Mouse (Mus musculus): ENCODE results near the gene Rinl. TPM values are rescaled to one million over a fixed set of nuclear protein-coding genes. Genes with fewer than 3 reads are reported as not detected.

Rinl gene
- polyA plus RNA-seq, 1 experiment: 0.09 TPM

GRCm38 (mm10) chr7:28822993-28823903 is 34.5 kb downstream of the Rinl start:
- peaks cover 47% of the 10 kb centered on the region for H3K36me3 ChIP-seq (ENCODE audit: control insufficient read depth, insufficient read depth)
- peaks cover 9% of the 10 kb centered on the region for H3K79me2 ChIP-seq (ENCODE audit: control insufficient read depth, insufficient read depth)

DNA sequence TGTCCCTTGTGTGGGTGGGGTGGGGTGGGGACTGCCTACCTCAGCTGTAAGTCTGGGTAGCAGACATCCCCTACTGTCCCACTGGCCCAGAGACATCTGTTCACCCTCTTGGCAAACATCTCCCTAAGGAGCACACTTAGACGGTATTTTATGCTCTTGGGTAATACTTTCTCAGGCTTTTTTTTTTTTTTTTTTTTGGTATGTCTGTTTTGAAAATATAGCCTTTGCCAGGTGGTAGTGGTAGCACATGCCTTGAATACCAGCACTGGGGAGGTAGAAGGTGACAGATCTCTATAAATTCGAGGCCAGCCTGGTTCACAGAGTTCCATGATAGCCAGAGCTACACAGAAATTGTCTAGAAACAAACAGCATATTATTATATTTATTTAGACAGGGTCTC is 35.2 kb downstream of the Rinl start:
- Histone ChIP-seq H3ac (ENCODE audit: control insufficient read depth, insufficient read length, low read depth) (no peak overlapping the region), H3K79me3 (ENCODE audit: low read depth) (peaks cover 4% of the 10 kb centered on the region), H3K4me3 (ENCODE audit: insufficient read depth, poor library complexity, severe bottlenecking) (no peak overlapping the region), H3K27me3 (ENCODE audit: control insufficient read depth, insufficient read depth, insufficient read length) (no peaks in the 10 kb centered on the region), H3K36me3 (ENCODE audit: control insufficient read depth, insufficient read depth) (peaks cover 42% of the 10 kb centered on the region), H3K79me2 (ENCODE audit: control insufficient read depth, insufficient read depth) (peaks cover 2% of the 10 kb centered on the region)
- no peak for TF ChIP-seq MYOG (IDR thresholded peaks at IDR 0.05; ENCODE audit: control insufficient read depth, extremely low read depth, insufficient read length)
- no peak for TF ChIP-seq MAX (IDR thresholded peaks at IDR 0.05)
- TF ChIP-seq CEBPB (IDR thresholded peaks at IDR 0.05; ENCODE audit: low read depth): no peak
- TF ChIP-seq CTCF (IDR thresholded peaks at IDR 0.05; ENCODE audit: control insufficient read depth, insufficient read depth, insufficient read length): no peak
- no peak for TF ChIP-seq USF1 (IDR thresholded peaks at IDR 0.05; ENCODE audit: low read depth)
- TF ChIP-seq FOSL1 (IDR thresholded peaks at IDR 0.05; ENCODE audit: insufficient read depth, low read length, poor library complexity, severe bottlenecking): no peak
- TF ChIP-seq MYOD1 (IDR thresholded peaks at IDR 0.05; ENCODE audit: control insufficient read depth, insufficient read length, low read depth): no peak

More at GRCm38 (mm10) chr7:28822993-28823903, 34.5 kb downstream of the Rinl start:
- H3K79me3 ChIP-seq (ENCODE audit: low read depth): peaks cover 8% of the 10 kb centered on the region
- no peak overlapping the region for H3ac ChIP-seq (ENCODE audit: control insufficient read depth, insufficient read length, low read depth)
- TF ChIP-seq FOSL1 (IDR thresholded peaks at IDR 0.05; ENCODE audit: insufficient read depth, low read length, poor library complexity, severe bottlenecking) (no peak), MYOG (IDR thresholded peaks at IDR 0.05; ENCODE audit: control insufficient read depth, extremely low read depth, insufficient read length) (no peak), CEBPB (IDR thresholded peaks at IDR 0.05; ENCODE audit: low read depth) (no peak), CTCF (IDR thresholded peaks at IDR 0.05; ENCODE audit: control insufficient read depth, insufficient read depth, insufficient read length) (no peak), USF1 (IDR thresholded peaks at IDR 0.05; ENCODE audit: low read depth) (no peak), MAX (IDR thresholded peaks at IDR 0.05) (no peak), MYOD1 (IDR thresholded peaks at IDR 0.05; ENCODE audit: control insufficient read depth, insufficient read length, low read depth) (no peak)
- no peaks in the 10 kb centered on the region for H3K27me3 ChIP-seq (ENCODE audit: control insufficient read depth, insufficient read depth, insufficient read length)
- H3K4me3 ChIP-seq (ENCODE audit: insufficient read depth, poor library complexity, severe bottlenecking): no peak overlapping the region

GRCm38 (mm10) chr7:28824941-28825685 is 36.3 kb downstream of the Rinl start, which contains the start of gene Ech1:
TSS of gene Ech1 (plus strand) at chr7:28825217.
- H3K79me2 ChIP-seq (ENCODE audit: control insufficient read depth, insufficient read depth): no peaks in the 10 kb centered on the region
- peaks cover 34% of the 10 kb centered on the region for H3K36me3 ChIP-seq (ENCODE audit: control insufficient read depth, insufficient read depth)
- TF ChIP-seq MYOG (IDR thresholded peaks at IDR 0.05; ENCODE audit: control insufficient read depth, extremely low read depth, insufficient read length): no peak
- TF ChIP-seq MAX (IDR thresholded peaks at IDR 0.05): no peak
- TF ChIP-seq USF1 (IDR thresholded peaks at IDR 0.05; ENCODE audit: low read depth): no peak
- no peak for TF ChIP-seq FOSL1 (IDR thresholded peaks at IDR 0.05; ENCODE audit: insufficient read depth, low read length, poor library complexity, severe bottlenecking)
- no peak for TF ChIP-seq CTCF (IDR thresholded peaks at IDR 0.05; ENCODE audit: control insufficient read depth, insufficient read depth, insufficient read length)
- TF ChIP-seq CEBPB (IDR thresholded peaks at IDR 0.05; ENCODE audit: low read depth): no peak
- no peak for TF ChIP-seq MYOD1 (IDR thresholded peaks at IDR 0.05; ENCODE audit: control insufficient read depth, insufficient read length, low read depth)
- no peaks in the 10 kb centered on the region for H3K27me3 ChIP-seq (ENCODE audit: control insufficient read depth, insufficient read depth, insufficient read length)
- H3ac ChIP-seq (ENCODE audit: control insufficient read depth, insufficient read length, low read depth): peak within 1 kb of the TSS; percentile 83
- no peaks in the 10 kb centered on the region for H3K79me3 ChIP-seq (ENCODE audit: low read depth)
- peak within 1 kb of the TSS; percentile 26 for H3K4me3 ChIP-seq (ENCODE audit: insufficient read depth, poor library complexity, severe bottlenecking)

GRCm38 (mm10) chr7:28825686-28826401 is 37.1 kb downstream of the Rinl start:
- Histone ChIP-seq H3K36me3 (ENCODE audit: control insufficient read depth, insufficient read depth) (peaks cover 27% of the 10 kb centered on the region), H3K27me3 (ENCODE audit: control insufficient read depth, insufficient read depth, insufficient read length) (no peaks in the 10 kb centered on the region), H3K79me2 (ENCODE audit: control insufficient read depth, insufficient read depth) (no peaks in the 10 kb centered on the region), H3K79me3 (ENCODE audit: low read depth) (no peaks in the 10 kb centered on the region), H3ac (ENCODE audit: control insufficient read depth, insufficient read length, low read depth) (peak overlapping the region; percentile 31), H3K4me3 (ENCODE audit: insufficient read depth, poor library complexity, severe bottlenecking) (peak overlapping the region; percentile 26)
- TF ChIP-seq MYOD1 (IDR thresholded peaks at IDR 0.05; ENCODE audit: control insufficient read depth, insufficient read length, low read depth): no peak
- no peak for TF ChIP-seq FOSL1 (IDR thresholded peaks at IDR 0.05; ENCODE audit: insufficient read depth, low read length, poor library complexity, severe bottlenecking)
- no peak for TF ChIP-seq USF1 (IDR thresholded peaks at IDR 0.05; ENCODE audit: low read depth)
- TF ChIP-seq CTCF (IDR thresholded peaks at IDR 0.05; ENCODE audit: control insufficient read depth, insufficient read depth, insufficient read length): no peak
- no peak for TF ChIP-seq MYOG (IDR thresholded peaks at IDR 0.05; ENCODE audit: control insufficient read depth, extremely low read depth, insufficient read length)
- TF ChIP-seq CEBPB (IDR thresholded peaks at IDR 0.05; ENCODE audit: low read depth): no peak
- no peak for TF ChIP-seq MAX (IDR thresholded peaks at IDR 0.05)

DNA sequence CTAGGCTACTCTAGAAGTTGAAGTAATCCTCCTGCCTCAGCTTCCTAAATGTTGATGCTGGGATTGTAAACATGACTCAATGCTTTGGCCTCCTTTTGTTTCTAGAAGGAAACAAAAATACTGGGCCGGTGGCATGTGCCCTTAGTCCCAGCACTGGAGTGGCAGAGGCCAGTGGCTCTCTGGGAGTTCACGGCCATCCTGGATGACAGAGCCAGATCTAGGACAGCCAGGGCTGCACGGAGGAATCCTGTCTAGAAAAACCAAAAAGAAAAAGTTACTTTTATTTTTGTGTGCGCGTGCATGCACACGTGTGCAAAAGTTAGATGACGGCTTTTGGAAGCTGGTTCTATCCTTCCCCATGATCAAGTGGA is 37.6 kb downstream of the Rinl start:
- Histone ChIP-seq H3K4me3 (ENCODE audit: insufficient read depth, poor library complexity, severe bottlenecking) (no peak overlapping the region), H3K36me3 (ENCODE audit: control insufficient read depth, insufficient read depth) (peaks cover 21% of the 10 kb centered on the region)
- TF ChIP-seq MAX (IDR thresholded peaks at IDR 0.05) (no peak), MYOG (IDR thresholded peaks at IDR 0.05; ENCODE audit: control insufficient read depth, extremely low read depth, insufficient read length) (no peak), CTCF (IDR thresholded peaks at IDR 0.05; ENCODE audit: control insufficient read depth, insufficient read depth, insufficient read length) (no peak), CEBPB (IDR thresholded peaks at IDR 0.05; ENCODE audit: low read depth) (no peak), MYOD1 (IDR thresholded peaks at IDR 0.05; ENCODE audit: control insufficient read depth, insufficient read length, low read depth) (no peak), FOSL1 (IDR thresholded peaks at IDR 0.05; ENCODE audit: insufficient read depth, low read length, poor library complexity, severe bottlenecking) (no peak), USF1 (IDR thresholded peaks at IDR 0.05; ENCODE audit: low read depth) (no peak)

More for the DNA sequence above, 37.6 kb downstream of the Rinl start:
- Histone ChIP-seq H3K79me3 (ENCODE audit: low read depth) (no peaks in the 10 kb centered on the region), H3K79me2 (ENCODE audit: control insufficient read depth, insufficient read depth) (no peaks in the 10 kb centered on the region), H3ac (ENCODE audit: control insufficient read depth, insufficient read length, low read depth) (no peak overlapping the region), H3K27me3 (ENCODE audit: control insufficient read depth, insufficient read depth, insufficient read length) (no peaks in the 10 kb centered on the region)

Measured in C2C12 (cell line).